Mouse (Mus musculus) B cell, adult 67 days (primary cell): Measurements from ENCODE around the gene Olfr301. TPM values are rescaled to one million over a fixed set of nuclear protein-coding genes. Genes with fewer than 3 reads are reported as not detected.

Experiments
- total RNA-seq, 2 experiments: library from RNA; stranded (reverse); gene quantifications; 4 replicates each; pipeline ENCODE4 v1.2.4; 2023

The Olfr301 gene
- not detected for total RNA-seq

DNA sequence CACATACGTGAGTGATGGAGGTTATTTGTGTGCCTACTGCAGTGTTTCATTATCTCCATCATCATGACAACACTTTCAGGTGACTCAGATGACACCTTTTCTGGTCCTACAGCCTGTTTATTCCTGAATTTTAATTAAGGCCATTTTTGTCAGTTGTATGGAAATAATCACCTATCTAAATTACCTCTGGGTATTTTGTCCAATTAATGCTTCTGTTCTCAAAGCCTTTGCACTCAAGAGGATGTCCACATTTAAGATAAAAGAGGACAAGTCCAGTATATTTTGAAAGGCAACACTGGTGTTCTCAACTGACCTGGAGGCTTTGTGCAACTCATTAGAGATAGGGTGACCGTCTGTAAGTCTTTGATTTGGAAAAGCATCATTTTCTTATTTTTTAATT, at the start of gene Olfr301:
TSS of gene Olfr301 (plus strand) at position 301 of the 400 bp plus-strand sequence.

DNA sequence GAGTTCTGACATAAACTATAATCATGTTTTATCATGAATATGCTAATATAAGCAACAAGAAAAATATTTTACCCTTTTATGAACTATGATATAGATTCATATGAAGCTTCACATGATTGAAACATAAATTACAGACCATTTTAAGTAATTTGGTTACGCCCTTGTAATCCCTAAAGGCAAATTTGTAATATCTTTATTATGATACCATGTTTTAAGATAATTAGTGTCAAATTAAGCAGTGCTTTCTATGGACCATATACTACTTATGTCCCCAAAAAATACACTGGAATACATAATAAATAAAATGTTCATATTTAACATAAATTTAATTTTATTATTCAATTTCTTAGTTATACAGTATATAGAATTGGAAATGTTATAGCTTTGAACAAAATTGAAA, 36.8 kb upstream of the Olfr301 start, which contains the start of gene Olfr305:
TSS of gene Olfr305 (minus strand) at position 101 of the 400 bp plus-strand sequence.

DNA sequence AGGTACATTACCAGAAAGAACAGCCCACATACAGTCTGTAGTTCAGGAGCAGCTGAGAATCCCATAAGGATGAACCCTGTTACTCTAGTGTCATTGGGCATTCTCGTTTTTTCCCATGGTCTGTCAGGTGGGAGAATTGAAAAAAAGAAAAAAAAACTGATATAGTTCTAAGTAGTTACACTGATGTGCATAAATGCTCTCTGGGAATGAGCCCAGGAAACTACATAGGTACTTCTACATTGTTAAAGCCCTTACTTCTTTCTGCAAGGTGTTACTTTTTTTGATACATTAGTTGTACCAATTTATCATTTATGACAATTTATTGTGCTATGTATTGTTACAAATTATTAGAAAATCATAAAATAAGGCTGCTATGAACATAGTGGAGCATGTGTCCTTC, 17.1 kb upstream of the Olfr301 start, which contains the start of gene Olfr304:
TSS of gene Olfr304 (minus strand) at position 101 of the 400 bp plus-strand sequence.

DNA sequence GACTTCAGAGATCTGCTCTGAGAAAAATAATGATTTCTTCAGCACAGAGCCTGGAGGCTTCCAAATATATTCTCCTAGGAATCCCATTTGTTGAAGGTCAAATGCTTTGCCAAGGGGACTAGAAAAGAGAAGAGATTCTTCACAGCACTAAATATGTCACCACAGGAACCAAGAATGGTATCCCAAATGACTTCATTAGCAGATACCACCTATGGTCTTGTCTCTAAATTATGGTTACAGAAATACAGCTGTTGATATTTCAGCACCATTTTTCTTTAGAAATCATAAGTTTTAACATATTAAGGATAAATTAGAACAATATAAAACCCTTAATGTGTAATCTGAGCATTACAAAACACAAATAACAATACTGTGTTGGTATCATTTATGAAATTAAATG, 6.0 kb upstream of the Olfr301 start, which contains the start of gene Olfr303:
TSS of gene Olfr303 (minus strand) at position 101 of the 400 bp plus-strand sequence.

DNA sequence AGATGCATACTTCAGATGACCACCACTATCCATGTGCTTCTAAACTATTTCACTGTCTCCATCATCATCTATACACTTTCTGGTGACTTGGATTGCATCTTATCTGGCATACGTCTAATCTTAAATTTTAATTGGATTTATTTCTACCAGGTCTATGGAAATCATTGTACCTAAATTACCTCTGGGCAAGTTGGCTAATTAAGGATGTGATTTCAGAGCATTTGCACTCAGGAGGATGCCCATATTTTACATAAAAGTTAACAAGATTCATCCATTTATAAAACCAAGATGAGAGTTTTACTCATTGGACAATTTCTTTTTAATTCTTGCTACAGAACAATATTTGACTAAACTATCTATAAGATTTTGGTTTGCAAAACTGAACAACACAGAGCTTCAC, 56.0 kb downstream of the Olfr301 start, which contains the start of gene Olfr299:
TSS of gene Olfr299 (plus strand) at position 301 of the 400 bp plus-strand sequence.

Other genes with a start within 250 kb of the Olfr301 start
- not detected for gene Vmn2r75, start 232.1 kb upstream of the Olfr301 start, total RNA-seq
- gene Vmn2r76, start 157.5 kb upstream of the Olfr301 start, total RNA-seq, result not detected
- gene Olfr310, start 126.7 kb upstream of the Olfr301 start, total RNA-seq, result not detected
- not detected for gene Olfr309, start 90.1 kb upstream of the Olfr301 start, total RNA-seq
- gene Olfr308, start 78.2 kb upstream of the Olfr301 start, total RNA-seq, result not detected
- gene Olfr307, start 66.3 kb upstream of the Olfr301 start, total RNA-seq, result not detected
- gene Olfr305, start 36.9 kb upstream of the Olfr301 start, total RNA-seq, result not detected
- gene Olfr304, start 17.2 kb upstream of the Olfr301 start, total RNA-seq, result not detected
- gene Olfr303, start 6.1 kb upstream of the Olfr301 start, total RNA-seq, result not detected
- not detected for gene Olfr299, start 56.1 kb downstream of the Olfr301 start, total RNA-seq
- gene Olfr298, start 88.6 kb downstream of the Olfr301 start, total RNA-seq, result not detected
- not detected for gene Olfr297, start 116.1 kb downstream of the Olfr301 start, total RNA-seq
- not detected for gene Olfr295, start 180.0 kb downstream of the Olfr301 start, total RNA-seq
- not detected for gene Olfr294, start 212.8 kb downstream of the Olfr301 start, total RNA-seq
- not detected for gene Olfr293, start 245.2 kb downstream of the Olfr301 start, total RNA-seq